Comparison of ENCODE assay signal across 16 mouse cellular contexts in the genomic region with DNA sequence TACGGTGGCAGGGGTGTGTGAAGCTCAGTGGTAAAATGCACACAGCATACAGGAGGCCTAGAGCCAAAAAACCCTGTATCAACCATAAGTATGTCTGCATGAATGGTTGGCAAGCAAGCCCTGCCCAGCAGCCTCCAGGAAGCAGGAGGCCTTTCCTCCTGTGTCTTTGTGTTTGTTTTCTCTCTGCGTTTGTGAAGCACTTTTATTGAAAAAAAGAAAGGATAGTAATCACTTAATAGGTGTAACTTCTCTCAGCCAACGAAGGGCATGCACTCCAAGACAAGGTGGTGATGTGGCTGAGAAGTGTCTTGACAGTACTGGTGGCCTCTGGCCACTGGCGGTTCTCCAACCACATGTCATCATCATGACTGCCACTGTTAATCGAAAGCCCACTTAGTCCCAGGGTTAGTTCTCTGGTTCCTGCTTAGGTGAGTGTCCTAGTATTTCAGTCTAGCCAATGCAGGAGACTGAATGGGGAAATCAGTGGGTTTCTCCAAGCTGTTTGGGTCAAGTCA.
DNase-seq lines count a peak whose midpoint lies in the region; ATAC-seq lines count a peak whose summit lies in the region.
"Had no signal": no experiment of that assay in that cellular context is flagged by ENCODE, and none has a peak within 500 bp of the region (broad histone marks: within the 10 kb centered on the region; RNA-seq: fewer than 3 reads in every experiment).

No protein-coding gene starts in this region.

- DNase-seq in cerebellum, adult 11-12 months: peak; percentile 31
- no peak for DNase-seq in cerebellum, adult 11 months
- DNase-seq in forebrain, embryonic 11.5 days (ENCODE audit: low spot score): no peak
- no peak for DNase-seq in midbrain, embryonic 14.5 days
- no peak for DNase-seq in layer of hippocampus, postnatal 36 days
- DNase-seq in thymus, postnatal 4 days: no peak
- DNase-seq in right cerebral cortex, postnatal 36 days (ENCODE audit: low spot score in 2 of 2): no peak
- DNase-seq: adrenal gland, postnatal 14 days; heart, adult 2 months; left cerebral cortex, postnatal 4 days; retina, postnatal 1 day; thymus, postnatal 36 days had no signal

- no peak overlapping the region for H3K4me2 ChIP-seq in forebrain, embryonic 11.5 days (ENCODE audit: low read depth, low read length, severe bottlenecking)
- H3K4me2 ChIP-seq in hindbrain, embryonic 12.5 days (replicated peaks): no peak overlapping the region
- H3K4me2 ChIP-seq in midbrain, embryonic 14.5 days (ENCODE audit: low read length): no peak overlapping the region
- H3K4me2 ChIP-seq: liver, embryonic 12.5 days; lung, embryonic 15.5 days had no signal

- ATAC-seq in forebrain, embryonic 11.5 days (replicated peaks; ENCODE audit: low FRiP score): no peak
- ATAC-seq in hindbrain, embryonic 12.5 days (ENCODE audit: low FRiP score): no peak
- ATAC-seq in midbrain, embryonic 14.5 days (ENCODE audit: low FRiP score, low TSS enrichment): no peak
- ATAC-seq: inflammation-experienced regulatory T-cells, adult 6 months; liver, embryonic 12.5 days had no signal

- peaks cover 58% of the 10 kb centered on the region for H3K4me1 ChIP-seq in forebrain, embryonic 11.5 days (replicated peaks; ENCODE audit: control insufficient read depth, insufficient read depth, low read length)
- H3K4me1 ChIP-seq in hindbrain, embryonic 12.5 days: peaks cover 79% of the 10 kb centered on the region
- H3K4me1 ChIP-seq in midbrain, embryonic 14.5 days (ENCODE audit: control insufficient read depth, insufficient read depth, low read length): peaks cover 32% of the 10 kb centered on the region

- H3K4me3 ChIP-seq in forebrain, embryonic 11.5 days (ENCODE audit: low read depth, low read length): no peak overlapping the region
- H3K4me3 ChIP-seq in hindbrain, embryonic 12.5 days: no peak overlapping the region
- no peak overlapping the region for H3K4me3 ChIP-seq in midbrain, embryonic 14.5 days (replicated peaks; ENCODE audit: low read depth, low read length)
- H3K4me3 ChIP-seq: heart, adult 2 months; liver, embryonic 12.5 days; lung, embryonic 15.5 days had no signal

- 64% methylated on average over 5 of the region's 5 CpGs for WGBS in forebrain, embryonic 11.5 days
- WGBS in hindbrain, embryonic 12.5 days: 46% methylated on average over 5 of the region's 5 CpGs
- 45% methylated on average over 5 of the region's 5 CpGs for WGBS in midbrain, embryonic 14.5 days

- H3K27ac ChIP-seq in forebrain, embryonic 11.5 days (ENCODE audit: low read depth, low read length): peak overlapping the region; percentile 99
- peak overlapping the region; percentile 98 for H3K27ac ChIP-seq in hindbrain, embryonic 12.5 days
- peak overlapping the region; percentile 91 for H3K27ac ChIP-seq in midbrain, embryonic 14.5 days (replicated peaks; ENCODE audit: low read depth, low read length)
- H3K27ac ChIP-seq: heart, adult 2 months; liver, embryonic 12.5 days; lung, embryonic 15.5 days had no signal

- H3K36me3 ChIP-seq in forebrain, embryonic 11.5 days (ENCODE audit: control insufficient read depth, insufficient read depth, low read length): peaks cover 11% of the 10 kb centered on the region; the same call in 1 of the 2 replicates
- peaks cover 27% of the 10 kb centered on the region for H3K36me3 ChIP-seq in hindbrain, embryonic 12.5 days
- H3K36me3 ChIP-seq in midbrain, embryonic 14.5 days (ENCODE audit: control insufficient read depth, insufficient read depth, low read length): peaks cover 21% of the 10 kb centered on the region
- H3K36me3 ChIP-seq: liver, embryonic 12.5 days; lung, embryonic 15.5 days had no signal

- peak overlapping the region; percentile 92; the same call in 1 of the 2 replicates for H3K9ac ChIP-seq in forebrain, embryonic 11.5 days (ENCODE audit: low read length)
- H3K9ac ChIP-seq in hindbrain, embryonic 12.5 days: no peak overlapping the region
- H3K9ac ChIP-seq in midbrain, embryonic 14.5 days (replicated peaks; ENCODE audit: low read length): no peak overlapping the region
- H3K9ac ChIP-seq: liver, embryonic 12.5 days; lung, embryonic 15.5 days had no signal

- no peaks in the 10 kb centered on the region for H3K9me3 ChIP-seq in forebrain, embryonic 11.5 days (ENCODE audit: control insufficient read depth, low read length)
- no peaks in the 10 kb centered on the region for H3K9me3 ChIP-seq in hindbrain, embryonic 12.5 days (replicated peaks)
- H3K9me3 ChIP-seq in midbrain, embryonic 14.5 days (ENCODE audit: control insufficient read depth, low read length): no peaks in the 10 kb centered on the region
- H3K9me3 ChIP-seq: liver, embryonic 12.5 days; lung, embryonic 15.5 days had no signal

- peaks cover 8% of the 10 kb centered on the region; the same call in 1 of the 2 replicates for H3K27me3 ChIP-seq in forebrain, embryonic 11.5 days (ENCODE audit: control insufficient read depth, insufficient read depth, low read length)
- H3K27me3 ChIP-seq in hindbrain, embryonic 12.5 days: peaks cover 63% of the 10 kb centered on the region
- peaks cover 10% of the 10 kb centered on the region for H3K27me3 ChIP-seq in midbrain, embryonic 14.5 days (ENCODE audit: control insufficient read depth, insufficient read depth, low read length)
